Mouse (Mus musculus) ovary, adult 18-20 months (tissue): ENCODE data around the gene Olfr459.

Source experiments
- DNase-seq: peaks from one replicate; pipeline ENCODE4 v3.0.0; 2022; ENCODE audit warnings: low spot score, mixed read lengths

Gene Olfr459

GRCm38 (mm10) chr6:41775077-41775476 is at the start of gene Olfr459:
Gene Olfr459 (minus strand): TSS chr6:41775177.
- DNase-seq = no peak

DNA sequence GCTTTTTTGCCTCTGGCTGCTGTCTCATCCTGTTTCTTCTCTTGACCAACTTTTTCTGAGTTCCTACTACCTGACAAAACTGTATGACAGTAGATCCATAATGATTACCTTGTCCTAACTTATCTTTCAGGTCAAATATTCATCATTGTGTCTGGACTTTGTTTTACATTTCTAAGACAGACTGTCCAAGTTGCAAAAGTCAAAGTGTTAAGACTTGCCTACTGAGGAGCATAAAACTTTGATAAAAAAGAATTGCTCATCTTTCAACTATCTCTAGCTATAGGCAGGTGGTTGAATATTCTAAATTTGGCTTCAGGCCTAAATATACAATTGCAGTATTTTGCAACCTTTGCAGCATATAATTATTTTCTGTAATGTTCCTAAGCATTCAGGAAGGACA is 49.1 kb upstream of the Olfr459 start:
- DNase-seq = no peak

DNA sequence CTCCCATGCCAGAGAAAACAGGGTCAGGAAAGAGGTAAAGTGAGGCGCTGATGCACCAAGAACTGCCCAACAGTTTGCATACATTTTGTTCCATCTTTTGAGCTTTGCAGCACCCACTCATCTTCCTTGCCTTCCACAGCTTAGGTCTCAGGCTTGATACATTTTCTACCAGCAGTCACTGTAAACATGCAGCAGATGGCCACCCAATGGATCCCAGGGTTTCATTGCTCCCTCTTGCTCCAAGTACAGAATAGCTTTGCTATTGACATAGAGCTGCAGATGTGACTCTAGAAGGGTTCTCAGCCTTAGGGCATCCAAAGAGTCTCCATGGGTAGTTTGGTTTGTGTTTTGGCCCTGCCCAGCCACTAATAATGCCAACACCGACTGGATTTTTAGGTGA is 11.7 kb upstream of the Olfr459 start:
- DNase-seq = no peak

GRCm38 (mm10) chr6:41775721-41776120 is 744 bp upstream of the Olfr459 start:
- DNase-seq = no peak

- DNase-seq = no peak
Observed at GRCm38 (mm10) chr6:41769872-41770271, 5.1 kb downstream of the Olfr459 start.

- no peak for DNase-seq
Observed at GRCm38 (mm10) chr6:41764306-41764705, 10.7 kb downstream of the Olfr459 start.

DNA sequence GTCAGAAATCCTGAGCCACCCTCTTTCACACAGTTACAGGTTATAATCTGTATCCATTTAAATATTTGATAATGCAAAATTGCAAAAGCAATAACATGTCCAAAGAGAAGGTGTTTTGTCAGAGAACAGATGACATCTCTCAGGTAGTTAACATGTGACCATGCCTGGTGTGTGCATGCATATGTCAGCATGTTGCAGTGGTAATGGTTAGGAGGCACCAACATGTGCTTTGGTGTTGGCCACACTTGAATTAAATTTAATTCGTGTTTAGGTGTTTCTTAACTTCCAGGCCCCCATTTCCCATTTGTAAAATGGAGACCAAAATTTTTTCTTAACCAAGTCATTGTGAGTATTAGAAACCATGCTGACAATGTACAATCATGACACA is 12.6 kb downstream of the Olfr459 start:
- no peak for DNase-seq

GRCm38 (mm10) chr6:41761702-41762369 is 13.1 kb downstream of the Olfr459 start:
- no peak for DNase-seq

- no peak for DNase-seq
Observed at GRCm38 (mm10) chr6:41759618-41760017, 15.4 kb downstream of the Olfr459 start.

GRCm38 (mm10) chr6:41758421-41758820 is 16.6 kb downstream of the Olfr459 start:
- no peak for DNase-seq

DNA sequence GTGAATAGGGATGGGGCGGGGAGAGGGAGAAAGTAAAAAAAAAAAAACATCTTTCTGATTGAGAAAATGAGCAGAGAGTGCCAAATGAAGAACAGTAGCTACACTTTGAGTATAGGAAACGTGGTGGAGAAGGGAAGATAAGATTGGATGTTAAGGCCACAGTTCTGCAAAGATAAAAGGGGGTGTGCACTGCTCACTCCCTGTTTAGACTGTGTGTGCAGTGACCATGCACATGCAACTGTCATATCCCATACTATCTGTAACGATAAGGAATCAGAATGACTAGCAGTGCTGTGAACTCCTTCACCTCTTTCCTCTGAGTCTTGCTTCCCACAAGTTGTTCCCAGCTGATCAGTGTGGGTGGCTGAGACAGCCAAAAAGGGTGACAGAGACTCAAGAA is 17.8 kb downstream of the Olfr459 start:
- DNase-seq = no peak

- DNase-seq = no peak
Observed at GRCm38 (mm10) chr6:41754626-41755025, 20.4 kb downstream of the Olfr459 start.

- DNase-seq = no peak
Observed at GRCm38 (mm10) chr6:41744664-41745392, 30.1 kb downstream of the Olfr459 start.

GRCm38 (mm10) chr6:41741101-41741500 is 33.9 kb downstream of the Olfr459 start:
- DNase-seq = no peak

GRCm38 (mm10) chr6:41734719-41735470 is 40.1 kb downstream of the Olfr459 start:
- DNase-seq = no peak

DNA sequence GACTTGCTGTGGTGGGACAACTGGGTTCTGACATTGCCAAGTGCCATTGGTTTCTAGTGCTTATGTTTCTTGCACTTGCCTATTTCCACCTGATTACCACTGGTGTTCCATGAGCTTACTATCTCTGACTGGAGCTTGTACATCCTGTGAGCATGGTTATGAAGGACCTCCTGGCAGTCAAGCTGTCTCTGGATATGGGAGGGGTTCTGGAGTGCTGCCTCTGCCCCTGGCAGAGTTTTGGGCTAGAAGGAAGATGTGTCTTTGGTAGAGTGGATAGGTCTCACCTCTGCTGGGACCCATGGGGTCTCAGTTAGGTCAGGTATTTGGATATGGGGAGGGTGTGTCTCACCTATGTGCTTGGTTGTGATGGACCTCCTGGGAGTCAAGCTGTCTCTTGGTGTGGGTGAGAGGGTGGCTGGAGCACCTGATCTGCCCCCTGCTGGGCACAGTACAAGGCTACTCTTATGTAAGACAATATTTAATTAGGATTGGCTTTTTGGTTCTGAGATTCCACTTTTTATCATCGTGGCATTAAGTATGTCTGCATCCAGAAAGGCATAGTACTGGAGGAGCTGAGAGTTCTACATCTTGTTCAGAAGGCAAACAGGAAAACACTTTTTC is 46.9 kb downstream of the Olfr459 start:
- DNase-seq = no peak

DNA sequence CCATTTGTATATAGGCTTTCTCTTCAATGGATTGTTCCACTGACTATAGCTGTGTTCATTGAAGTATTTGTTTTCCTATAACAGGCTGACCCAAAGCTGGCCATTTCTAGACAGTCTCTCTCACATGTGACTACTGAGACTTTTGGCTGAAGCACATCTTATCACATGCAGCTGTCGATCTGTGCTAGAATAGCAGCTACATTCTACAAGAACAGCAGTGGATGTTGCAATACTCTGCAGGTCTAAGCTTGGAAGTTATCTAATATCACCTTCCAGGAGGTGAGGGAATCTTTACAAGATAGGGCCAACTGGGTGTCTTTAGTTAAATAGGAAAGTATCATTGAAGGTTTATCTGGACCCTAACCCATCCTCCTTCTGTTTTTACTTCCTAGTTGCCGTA is 53.5 kb downstream of the Olfr459 start:
- DNase-seq = no peak
